Mouse (Mus musculus) heart, adult 2 months (tissue): ENCODE measurements around the gene Sptbn1. TPM values are rescaled to one million over a fixed set of nuclear protein-coding genes. Genes with fewer than 3 reads are reported as not detected.

ENCODE experiments used
- DNase-seq, 2 experiments: peaks; one replicate each; pipeline ENCODE4 v3.0.0; 2021
- H3K27ac ChIP-seq: fragments of 200-600 bp; 2 replicates; pipeline ENCODE4 v1.8.1; 2022
- H3K27me3 ChIP-seq: fragments of 200-500 bp; 2 replicates; pipeline ENCODE4 v1.6.1; 2012; ENCODE audit warnings: mild to moderate bottlenecking, low read length, inconsistent platforms, mixed read lengths; ENCODE audit not compliant: control insufficient read depth, insufficient read depth
- H3K36me3 ChIP-seq: fragments of 200-500 bp; 2 replicates; pipeline ENCODE4 v1.6.1; 2012; ENCODE audit warnings: low read length, inconsistent platforms; ENCODE audit not compliant: control insufficient read depth, insufficient read depth
- H3K4me1 ChIP-seq: fragments of 200-500 bp; 2 replicates; pipeline ENCODE4 v1.6.1; 2011; ENCODE audit warnings: low read length; ENCODE audit not compliant: control insufficient read depth, insufficient read depth
- H3K4me3 ChIP-seq: fragments of 200-600 bp; 2 replicates; pipeline ENCODE4 v1.8.1; 2022
- H3K79me2 ChIP-seq: fragments of 200-500 bp; replicated peaks from 2 replicates; pipeline ENCODE4 v1.6.1; 2012; ENCODE audit warnings: mild to moderate bottlenecking, inconsistent platforms, low read length, moderate library complexity, mixed read lengths; ENCODE audit not compliant: control insufficient read depth, insufficient read depth
- H3K9ac ChIP-seq: fragments of 200-500 bp; 2 replicates; pipeline ENCODE4 v1.6.1; 2012; ENCODE audit warnings: low read depth, mild to moderate bottlenecking, control low read depth, inconsistent platforms, low read length, mixed read lengths
- CTCF ChIP-seq: fragments of 200-600 bp; IDR thresholded peaks from 2 replicates; pipeline ENCODE4 v1.8.1; 2022; ENCODE audit warnings: antibody characterized with exemption, mild to moderate bottlenecking, moderate library complexity
- EP300 ChIP-seq: fragments of 200-500 bp; IDR thresholded peaks from 2 replicates; pipeline ENCODE4 v1.6.1; 2011; ENCODE audit warnings: low read depth, low read length, control low read depth; ENCODE audit not compliant: insufficient read depth
- POLR2A ChIP-seq: fragments of 200-500 bp; IDR thresholded peaks from 2 replicates; pipeline ENCODE4 v1.6.1; 2011; ENCODE audit warnings: mild to moderate bottlenecking, low read depth, low read length, control low read depth; ENCODE audit not compliant: insufficient read depth
- WGBS: fragments of 180-500 bp; shearing (Covaris S2); methylation state at CpG from one replicate; pipeline ENCODE4 v1.1.7; 2018; 5-methylcytosine and 5-hydroxymethylcytosine counted together
- intact Hi-C: fragments of 180-260 bp; cut with DNase I; formaldehyde crosslinking; loops from one replicate; pipeline ENCODE4 v1.15.1; 2025
- polyA plus RNA-seq: library from polyadenylated mRNA; depleted of rRNA; stranded (reverse); fragments of >200 nt; gene quantifications from 2 replicates; pipeline ENCODE4 v1.2.3, GENCODE M21; 2012
- total RNA-seq, 2 experiments: library from RNA; stranded (reverse); gene quantifications; 2 replicates each; pipeline ENCODE4 v1.2.3; 2021

The Sptbn1 gene
- total and polyA plus RNA-seq, 3 experiments: 169 to 570 (median 509) TPM

DNA sequence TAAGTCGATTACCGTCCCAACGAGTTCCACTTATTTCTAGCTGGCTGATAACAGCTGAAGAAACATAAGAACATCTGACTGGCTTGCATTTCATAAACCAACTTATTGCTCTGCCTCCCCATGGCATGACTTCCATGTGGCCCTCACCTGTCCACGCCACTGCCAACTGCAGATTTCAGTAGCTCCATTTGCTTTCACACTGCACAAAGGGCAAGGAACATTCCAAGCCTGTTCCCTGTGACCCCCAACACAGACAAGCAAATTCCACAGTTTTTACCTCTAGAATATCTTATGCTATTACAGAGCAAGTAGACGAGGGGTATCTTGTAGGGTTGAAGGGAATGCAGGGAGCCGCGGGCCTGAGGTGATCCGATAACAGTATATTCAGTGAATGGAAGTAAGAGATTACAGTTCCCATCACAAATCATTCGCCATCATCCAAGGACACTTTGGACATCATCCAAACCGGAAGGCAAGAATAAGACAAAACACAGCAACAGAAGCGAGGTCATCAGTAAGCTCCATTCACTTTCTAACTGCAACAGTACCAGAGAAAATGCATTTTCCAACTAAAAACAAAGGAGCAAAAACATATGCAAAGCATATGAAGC, 16.6 kb downstream of the Sptbn1 start:
- Histone ChIP-seq H3K9ac (no peak overlapping the region), H3K27me3 (no peaks in the 10 kb centered on the region), H3K79me2 (peaks cover 17% of the 10 kb centered on the region), H3K36me3 (peaks cover 67% of the 10 kb centered on the region), H3K27ac (peak overlapping the region; percentile 8), H3K4me1 (peaks cover 39% of the 10 kb centered on the region), H3K4me3 (peak overlapping the region; percentile 3; the same call in 1 of the 2 replicates)
- WGBS: 19% methylated on average over 11 of the region's 11 CpGs
- TF ChIP-seq CTCF (no peak), EP300 (no peak), POLR2A (no peak)
- DNase-seq: no peak
- intact Hi-C loops: no loop called here

DNA sequence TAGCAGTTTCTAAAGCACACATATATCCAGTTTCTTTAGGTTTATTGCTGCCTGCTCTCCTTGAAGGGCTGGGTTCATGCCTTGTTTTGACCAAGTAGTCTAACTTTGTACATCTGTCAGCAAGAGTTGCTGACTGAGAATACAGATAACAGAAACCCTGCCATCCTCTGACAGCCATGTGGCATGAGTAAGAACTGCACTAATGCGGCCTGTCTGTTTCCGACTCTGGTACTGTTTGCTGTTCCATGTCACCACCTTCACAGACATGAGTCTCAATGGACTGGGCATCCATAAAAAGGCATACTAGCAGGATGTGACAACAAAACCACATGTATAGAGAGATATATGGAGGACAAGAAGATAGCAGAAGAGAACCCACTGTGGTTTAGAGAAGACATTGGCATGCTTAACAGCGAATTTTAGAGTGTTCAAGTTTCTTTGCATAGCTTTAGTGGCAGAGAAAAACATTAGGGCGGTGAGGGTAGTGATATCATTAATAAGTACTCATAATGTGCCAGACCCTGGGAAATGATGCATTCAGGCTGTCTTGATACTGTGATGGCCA, 18.4 kb downstream of the Sptbn1 start:
- Histone ChIP-seq H3K4me1 (peaks cover 46% of the 10 kb centered on the region), H3K36me3 (peaks cover 68% of the 10 kb centered on the region), H3K4me3 (no peak overlapping the region; the same call in 1 of the 2 replicates), H3K27me3 (no peaks in the 10 kb centered on the region), H3K27ac (peak overlapping the region; percentile 42), H3K79me2 (peaks cover 23% of the 10 kb centered on the region), H3K9ac (no peak overlapping the region)
- WGBS: 24% methylated on average over 4 of the region's 4 CpGs
- intact Hi-C loops: no loop called here
- TF ChIP-seq EP300 (no peak), CTCF (peak; percentile 49), POLR2A (no peak)
- DNase-seq: no peak

DNA sequence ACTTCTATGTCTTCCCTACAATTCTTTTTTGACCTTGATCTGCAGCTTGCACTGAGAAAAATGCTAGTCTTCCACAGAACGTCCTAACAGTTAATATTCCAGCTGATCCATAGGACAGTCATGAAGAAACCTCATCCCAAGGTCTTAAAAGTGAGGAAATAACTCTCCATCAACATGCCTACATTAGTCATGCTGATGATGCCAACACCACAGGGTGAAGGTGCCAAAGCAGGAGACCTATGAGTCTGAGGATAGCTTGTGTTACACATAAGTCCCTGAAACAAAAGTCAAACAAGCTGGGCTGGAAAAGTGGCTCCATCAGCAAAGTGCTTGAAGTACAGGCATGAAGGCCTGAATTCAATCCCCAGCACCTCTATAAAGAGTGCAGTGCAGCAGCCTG, 20.9 kb downstream of the Sptbn1 start:
- Histone ChIP-seq H3K36me3 (peaks cover 78% of the 10 kb centered on the region), H3K79me2 (peaks cover 25% of the 10 kb centered on the region), H3K27ac (peak overlapping the region; percentile 62), H3K9ac (no peak overlapping the region; the same call in 1 of the 2 replicates), H3K4me3 (no peak overlapping the region; the same call in 1 of the 2 replicates), H3K4me1 (peaks cover 60% of the 10 kb centered on the region), H3K27me3 (no peaks in the 10 kb centered on the region)
- no peak for DNase-seq
- intact Hi-C loops: no loop called here
- WGBS: 21% methylated on average over 1 of the region's 1 CpGs
- TF ChIP-seq EP300: no peak
- TF ChIP-seq POLR2A: no peak
- TF ChIP-seq CTCF: no peak

DNA sequence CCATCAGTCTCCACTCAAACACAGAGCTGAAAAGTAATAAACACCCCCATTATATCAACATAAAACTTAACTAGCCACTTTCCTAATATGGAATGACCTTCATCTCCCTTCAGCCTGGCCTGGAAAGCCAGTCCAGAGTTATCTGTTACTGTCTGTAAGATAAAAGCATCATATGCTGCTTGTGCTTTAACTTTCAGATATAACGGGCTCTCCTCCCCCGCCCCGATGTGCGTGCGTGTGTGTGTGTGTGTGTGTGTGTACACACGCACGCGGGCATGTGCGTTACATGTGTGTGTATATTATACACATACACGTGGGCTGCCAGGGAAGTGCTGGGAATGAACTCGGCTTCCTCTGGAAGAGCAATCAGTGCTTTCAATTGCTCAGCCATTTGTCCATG, 21.8 kb downstream of the Sptbn1 start:
- no peaks in the 10 kb centered on the region for H3K27me3 ChIP-seq
- H3K9ac ChIP-seq: 0 out of 2 replicates have a peak overlapping the region, but pooled peaks have one; percentile 33
- intact Hi-C loops: no loop called here
- peaks cover 23% of the 10 kb centered on the region for H3K79me2 ChIP-seq
- no peak for TF ChIP-seq POLR2A
- 0 out of 2 replicates have a peak, but pooled peaks have one; percentile 12 for TF ChIP-seq EP300
- no peak for TF ChIP-seq CTCF
- peaks cover 65% of the 10 kb centered on the region for H3K4me1 ChIP-seq
- H3K36me3 ChIP-seq: peaks cover 81% of the 10 kb centered on the region
- WGBS: 21% methylated on average over 11 of the region's 11 CpGs
- no peak overlapping the region for H3K4me3 ChIP-seq
- no peak for DNase-seq
- peak overlapping the region; percentile 62 for H3K27ac ChIP-seq

DNA sequence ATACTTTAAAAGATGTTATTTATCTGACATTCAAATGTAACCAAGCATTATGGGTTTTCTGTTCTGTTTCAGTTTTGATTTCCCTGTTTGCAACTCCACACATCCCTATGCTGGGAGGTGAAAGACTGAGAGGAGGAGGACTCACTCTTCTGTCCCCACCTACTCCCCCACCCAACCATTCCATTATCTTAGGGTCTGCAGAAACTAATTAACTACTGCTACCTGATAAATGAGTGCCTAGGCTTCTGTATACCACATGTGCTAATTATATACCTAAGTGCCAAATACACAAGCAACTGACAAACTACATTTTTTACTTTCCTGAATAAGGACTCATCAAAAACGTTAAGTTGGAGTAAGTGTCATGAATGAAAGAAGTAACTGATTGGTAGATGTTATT, 23.8 kb downstream of the Sptbn1 start:
- TF ChIP-seq EP300 (no peak), POLR2A (no peak), CTCF (no peak)
- no peak for DNase-seq
- peaks cover 20% of the 10 kb centered on the region for H3K79me2 ChIP-seq
- peak overlapping the region; percentile 56 for H3K27ac ChIP-seq
- H3K4me1 ChIP-seq: peaks cover 59% of the 10 kb centered on the region
- intact Hi-C loops: no loop called here
- H3K9ac ChIP-seq: no peak overlapping the region
- no peaks in the 10 kb centered on the region for H3K27me3 ChIP-seq
- peaks cover 82% of the 10 kb centered on the region for H3K36me3 ChIP-seq
- 4% methylated on average over 1 of the region's 1 CpGs for WGBS
- no peak overlapping the region; the same call in 1 of the 2 replicates for H3K4me3 ChIP-seq

DNA sequence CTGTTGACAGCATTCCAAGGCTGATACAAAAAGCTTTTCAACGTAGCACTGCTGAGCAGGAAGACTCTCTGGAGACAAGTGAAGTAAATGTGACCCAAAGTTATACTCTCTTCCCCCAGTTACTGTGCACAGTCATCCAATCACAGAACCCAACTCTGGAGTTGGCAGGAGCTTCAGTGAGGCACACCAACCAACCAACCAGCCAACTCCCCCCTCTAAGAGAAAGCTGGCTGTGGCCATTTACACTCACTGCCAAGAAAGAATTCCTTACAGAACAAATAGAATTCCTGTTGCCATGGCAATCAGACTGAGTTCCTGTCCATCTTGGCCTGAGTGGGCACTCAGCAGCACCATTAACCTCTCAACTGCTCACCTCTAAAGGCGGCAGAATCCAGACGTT, 24.4 kb downstream of the Sptbn1 start:
- intact Hi-C loops: no loop called here
- peak; percentile 66 to 81 for DNase-seq
- Histone ChIP-seq H3K4me1 (peaks cover 58% of the 10 kb centered on the region), H3K27me3 (no peaks in the 10 kb centered on the region), H3K9ac (0 out of 2 replicates have a peak overlapping the region, but pooled peaks have one; percentile 35), H3K27ac (peak overlapping the region; percentile 56), H3K4me3 (peak overlapping the region; percentile 1; the same call in 1 of the 2 replicates), H3K79me2 (peaks cover 20% of the 10 kb centered on the region), H3K36me3 (peaks cover 83% of the 10 kb centered on the region)
- whole genome bisulfite sequencing: 10% methylated on average over 3 of the region's 3 CpGs
- no peak for TF ChIP-seq CTCF
- TF ChIP-seq EP300: 0 out of 2 replicates have a peak, but pooled peaks have one; percentile 8
